Mouse (Mus musculus) megakaryocyte, embryonic 14.5 days (primary cell): ENCODE measurements around the gene Cd63.

Experiments used
- FLI1 ChIP-seq: IDR thresholded peaks from 2 replicates; pipeline ENCODE4 v1.6.1; 2012; ENCODE audit warnings: low read length, inconsistent platforms, mixed read lengths
- GATA1 ChIP-seq: IDR thresholded peaks from 3 replicates; pipeline ENCODE4 v1.6.1; 2012; ENCODE audit warnings: mixed read lengths, low read length, inconsistent platforms, borderline replicate concordance

DNA sequence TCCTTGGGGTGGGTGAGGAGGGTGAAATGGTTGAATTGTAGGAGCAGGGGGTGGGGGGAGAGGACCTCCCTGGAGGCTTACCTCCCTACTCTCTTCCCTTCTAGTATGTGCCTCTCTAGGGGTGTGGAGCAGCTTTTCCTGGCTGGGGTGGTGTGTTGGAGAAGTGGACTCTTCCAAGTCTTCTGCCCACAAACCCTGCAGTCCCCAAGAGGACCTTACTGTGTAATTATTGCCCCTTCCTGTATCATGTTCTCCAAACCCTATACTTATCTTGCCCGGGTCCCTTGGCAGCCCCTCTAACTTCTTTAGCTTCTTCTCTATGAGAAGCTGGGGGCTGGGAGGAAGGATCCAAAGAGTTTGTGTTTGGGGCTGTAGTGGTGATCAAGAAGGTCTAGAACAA, 4.0 kb upstream of the Cd63 start:
- no peak for TF ChIP-seq GATA1
- no peak for TF ChIP-seq FLI1
